Mouse (Mus musculus) brain, embryonic 14.5 days (tissue): ENCODE measurements around the gene Ccl1.

ENCODE experiments used
- CTCF ChIP-seq: fragments of 200-500 bp; IDR thresholded peaks from 2 replicates; pipeline ENCODE4 v1.5.1; 2012; ENCODE audit warnings: inconsistent platforms, mild to moderate bottlenecking, moderate library complexity, borderline replicate concordance; ENCODE audit not compliant: insufficient read depth, insufficient read length; ENCODE audit errors: extremely low read depth
- POLR2A ChIP-seq: fragments of 200-500 bp; IDR thresholded peaks from 2 replicates; pipeline ENCODE4 v1.6.1; 2012; ENCODE audit warnings: mild to moderate bottlenecking, inconsistent platforms, borderline replicate concordance; ENCODE audit not compliant: poor library complexity, insufficient read depth, insufficient read length, severe bottlenecking; ENCODE audit errors: extremely low read depth

- TF ChIP-seq POLR2A (no peak), CTCF (no peak)
These were observed 142.2 kb downstream of the Ccl1 start for GRCm38 (mm10) chr11:82163285-82163684.
